Mouse (Mus musculus) C2C12 (cell line): Measurements from ENCODE around the gene Lrrc8b. TPM values are rescaled to one million over a fixed set of nuclear protein-coding genes. Genes with fewer than 3 reads are reported as not detected.

Experiments used
- H3K27me3 ChIP-seq: one replicate; pipeline ENCODE4 v1.6.1; 2011; ENCODE audit not compliant: control insufficient read depth, insufficient read depth, insufficient read length
- H3K36me3 ChIP-seq: one replicate; pipeline ENCODE4 v1.6.1; 2011; ENCODE audit not compliant: control insufficient read depth, insufficient read depth
- H3K4me3 ChIP-seq: one replicate; pipeline ENCODE4 v1.5.1; 2011; ENCODE audit warnings: mild to moderate bottlenecking, control low read depth; ENCODE audit not compliant: poor library complexity, insufficient read depth, severe bottlenecking
- H3K79me2 ChIP-seq: one replicate; pipeline ENCODE4 v1.6.1; 2011; ENCODE audit not compliant: control insufficient read depth, insufficient read depth
- H3K79me3 ChIP-seq: one replicate; pipeline ENCODE4 v1.6.1; 2011; ENCODE audit warnings: low read depth, control low read depth
- H3ac ChIP-seq: one replicate; pipeline ENCODE3; 2011; ENCODE audit warnings: low read depth; ENCODE audit not compliant: control insufficient read depth, insufficient read length
- CEBPB ChIP-seq: IDR thresholded peaks from one replicate; pipeline ENCODE4 v1.6.1; 2011; ENCODE audit warnings: low read depth, mild to moderate bottlenecking, control low read depth, moderate library complexity
- CTCF ChIP-seq: IDR thresholded peaks from one replicate; pipeline ENCODE4 v1.5.1; 2011; ENCODE audit not compliant: control insufficient read depth, insufficient read depth, insufficient read length
- FOSL1 ChIP-seq: IDR thresholded peaks from one replicate; pipeline ENCODE4 v1.8.0; 2011; ENCODE audit warnings: mild to moderate bottlenecking, low read length; ENCODE audit not compliant: poor library complexity, insufficient read depth, severe bottlenecking
- MAX ChIP-seq: IDR thresholded peaks from one replicate; pipeline ENCODE4 v1.6.1; 2011; ENCODE audit warnings: mild to moderate bottlenecking, control low read depth
- MYOD1 ChIP-seq: IDR thresholded peaks from one replicate; pipeline ENCODE4 v1.6.1; 2011; ENCODE audit warnings: low read depth; ENCODE audit not compliant: control insufficient read depth, insufficient read length
- MYOG ChIP-seq: IDR thresholded peaks from one replicate; pipeline ENCODE4 v1.6.1; 2011; ENCODE audit not compliant: control insufficient read depth, insufficient read length; ENCODE audit errors: extremely low read depth
- USF1 ChIP-seq: IDR thresholded peaks from one replicate; pipeline ENCODE4 v1.6.1; 2011; ENCODE audit warnings: low read depth, mild to moderate bottlenecking, control low read depth, moderate library complexity
- polyA plus RNA-seq: library from polyadenylated mRNA; unstranded; fragments of >200 nt; fragmentation: generic; extraction: Trizol; gene quantifications from one replicate; pipeline ENCODE4 v1.2.1, GENCODE M21; 2012; ENCODE audit warnings: missing spikeins

Lrrc8b gene
- polyA plus RNA-seq, 1 experiment = 6.0 TPM

GRCm38 (mm10) chr5:105443057-105443815 is 27.7 kb downstream of the Lrrc8b start:
- H3K36me3 ChIP-seq = no peaks in the 10 kb centered on the region
- no peak overlapping the region for H3K4me3 ChIP-seq

GRCm38 (mm10) chr5:105445686-105446085 is 30.1 kb downstream of the Lrrc8b start:
- H3ac ChIP-seq = no peak overlapping the region
- H3K27me3 ChIP-seq = no peaks in the 10 kb centered on the region
- no peaks in the 10 kb centered on the region for H3K36me3 ChIP-seq
- peaks cover 8% of the 10 kb centered on the region for H3K79me2 ChIP-seq
- H3K79me3 ChIP-seq = no peaks in the 10 kb centered on the region
- TF ChIP-seq CTCF (no peak), MYOG (no peak), MAX (no peak), USF1 (no peak), MYOD1 (no peak), CEBPB (no peak), FOSL1 (no peak)
- H3K4me3 ChIP-seq = no peak overlapping the region

More at GRCm38 (mm10) chr5:105443057-105443815, 27.7 kb downstream of the Lrrc8b start:
- no peak for TF ChIP-seq MAX
- TF ChIP-seq CEBPB = no peak
- no peak for TF ChIP-seq CTCF
- no peak for TF ChIP-seq FOSL1
- TF ChIP-seq USF1 = no peak
- TF ChIP-seq MYOD1 = no peak
- no peak for TF ChIP-seq MYOG
- H3ac ChIP-seq = no peak overlapping the region
- H3K79me2 ChIP-seq = peaks cover 11% of the 10 kb centered on the region
- no peaks in the 10 kb centered on the region for H3K27me3 ChIP-seq
- no peaks in the 10 kb centered on the region for H3K79me3 ChIP-seq

GRCm38 (mm10) chr5:105454105-105454504 is 38.5 kb downstream of the Lrrc8b start:
- H3K79me2 ChIP-seq = no peaks in the 10 kb centered on the region
- TF ChIP-seq MYOD1 = no peak
- TF ChIP-seq CTCF = no peak
- TF ChIP-seq FOSL1 = no peak
- TF ChIP-seq MAX = no peak
- TF ChIP-seq USF1 = no peak
- no peak for TF ChIP-seq CEBPB
- no peak for TF ChIP-seq MYOG
- no peaks in the 10 kb centered on the region for H3K27me3 ChIP-seq
- H3K36me3 ChIP-seq = no peaks in the 10 kb centered on the region
- H3ac ChIP-seq = no peak overlapping the region
- no peak overlapping the region for H3K4me3 ChIP-seq
- H3K79me3 ChIP-seq = no peaks in the 10 kb centered on the region

- no peak overlapping the region for H3ac ChIP-seq
- H3K4me3 ChIP-seq = no peak overlapping the region
- peaks cover 3% of the 10 kb centered on the region for H3K36me3 ChIP-seq
- H3K79me3 ChIP-seq = no peaks in the 10 kb centered on the region
- TF ChIP-seq CTCF = no peak
- no peak for TF ChIP-seq CEBPB
- H3K27me3 ChIP-seq = no peaks in the 10 kb centered on the region
- H3K79me2 ChIP-seq = no peaks in the 10 kb centered on the region
Measured at GRCm38 (mm10) chr5:105459077-105459476, 43.5 kb downstream of the Lrrc8b start.

- Histone ChIP-seq H3K79me3 (no peaks in the 10 kb centered on the region), H3K27me3 (no peaks in the 10 kb centered on the region), H3K36me3 (peaks cover 3% of the 10 kb centered on the region), H3K4me3 (no peak overlapping the region), H3ac (no peak overlapping the region), H3K79me2 (no peaks in the 10 kb centered on the region)
- TF ChIP-seq FOSL1 (no peak), CTCF (no peak), CEBPB (no peak)
Measured at GRCm38 (mm10) chr5:105460551-105460950, 45.0 kb downstream of the Lrrc8b start.

GRCm38 (mm10) chr5:105461076-105461475 is 45.5 kb downstream of the Lrrc8b start:
- H3K79me3 ChIP-seq = no peaks in the 10 kb centered on the region
- H3K27me3 ChIP-seq = no peaks in the 10 kb centered on the region
- H3K4me3 ChIP-seq = no peak overlapping the region
- H3K79me2 ChIP-seq = no peaks in the 10 kb centered on the region
- TF ChIP-seq CTCF (no peak), USF1 (no peak), MYOD1 (no peak), FOSL1 (no peak), MAX (no peak), MYOG (no peak), CEBPB (no peak)
- H3K36me3 ChIP-seq = peaks cover 3% of the 10 kb centered on the region
- H3ac ChIP-seq = no peak overlapping the region
